Mouse (Mus musculus) spleen, postnatal 36 days (tissue): ENCODE results near the gene Ror2.

Experiments
- DNase-seq, 2 experiments: peaks; one replicate each; pipeline ENCODE4 v3.0.0; 2022; ENCODE audit warnings: low spot score in 2 of 2, mixed read lengths in 1 of 2

Ror2 gene

GRCm38 (mm10) chr13:53140298-53140697, 145.6 kb downstream of the Ror2 start:
- no peak for DNase-seq

GRCm38 (mm10) chr13:53130567-53130966, 155.4 kb downstream of the Ror2 start:
- no peak for DNase-seq

- no peak for DNase-seq
Observed at GRCm38 (mm10) chr13:53130032-53130431, 155.9 kb downstream of the Ror2 start.

GRCm38 (mm10) chr13:53125627-53126026, 160.3 kb downstream of the Ror2 start:
- DNase-seq: no peak

- DNase-seq: no peak
Observed at GRCm38 (mm10) chr13:53122085-53122484, 163.8 kb downstream of the Ror2 start.

GRCm38 (mm10) chr13:53120906-53121305, 165.0 kb downstream of the Ror2 start:
- no peak for DNase-seq

- peak in 1 of 2 experiments; percentile 34 for DNase-seq
Observed at GRCm38 (mm10) chr13:53119586-53120426, 166.1 kb downstream of the Ror2 start.

GRCm38 (mm10) chr13:53118398-53118797, 167.5 kb downstream of the Ror2 start:
- no peak for DNase-seq

GRCm38 (mm10) chr13:53117921-53118320, 168.0 kb downstream of the Ror2 start:
- DNase-seq: no peak

GRCm38 (mm10) chr13:53110249-53110578, 175.7 kb downstream of the Ror2 start:
- DNase-seq: no peak

GRCm38 (mm10) chr13:53109560-53110248, 176.2 kb downstream of the Ror2 start:
- peak; percentile 72 to 75 for DNase-seq

- DNase-seq: no peak
Observed at GRCm38 (mm10) chr13:53106676-53107075, 179.2 kb downstream of the Ror2 start.

GRCm38 (mm10) chr13:53099771-53100682, 185.9 kb downstream of the Ror2 start:
- DNase-seq: no peak

- peak in 1 of 2 experiments; percentile 25 for DNase-seq
Observed at GRCm38 (mm10) chr13:53096615-53097014, 189.3 kb downstream of the Ror2 start.

- DNase-seq: no peak
Observed at GRCm38 (mm10) chr13:53095222-53095621, 190.7 kb downstream of the Ror2 start.

GRCm38 (mm10) chr13:53094658-53095057, 191.3 kb downstream of the Ror2 start:
- no peak for DNase-seq

GRCm38 (mm10) chr13:53093407-53093806, 192.5 kb downstream of the Ror2 start:
- DNase-seq: no peak

- DNase-seq: no peak
Observed at GRCm38 (mm10) chr13:53086552-53087282, 199.2 kb downstream of the Ror2 start.

- DNase-seq: no peak
Observed at GRCm38 (mm10) chr13:53081846-53082245, 204.1 kb downstream of the Ror2 start.

- no peak for DNase-seq
Observed at GRCm38 (mm10) chr13:53077732-53078345, 208.1 kb downstream of the Ror2 start.

GRCm38 (mm10) chr13:53075006-53075405, 210.9 kb downstream of the Ror2 start:
- DNase-seq: no peak
